Mouse (Mus musculus) frontal cortex, postnatal 10 days (tissue): ENCODE data around the gene Tmie.
A peak's percentile ranks its signal among the peaks of the same experiment; 100 is the strongest.

Experiments
- DNase-seq, 2 experiments: peaks; one replicate each; pipeline ENCODE4 v3.0.0; 2022; ENCODE audit warnings: low spot score in 2 of 2, mixed read lengths in 1 of 2

The Tmie gene

GRCm38 (mm10) chr9:110890026-110890783, 10.3 kb upstream of the Tmie start:
- no peak for DNase-seq

- no peak for DNase-seq
Observed at GRCm38 (mm10) chr9:110888935-110889334, 9.0 kb upstream of the Tmie start.

GRCm38 (mm10) chr9:110887388-110888303, 7.7 kb upstream of the Tmie start:
- no peak for DNase-seq

GRCm38 (mm10) chr9:110881953-110882352, 2.0 kb upstream of the Tmie start:
- DNase-seq, result no peak

GRCm38 (mm10) chr9:110880772-110881171, 859 bp upstream of the Tmie start:
- no peak for DNase-seq

GRCm38 (mm10) chr9:110879191-110879920, 557 bp downstream of the Tmie start, which contains the start of gene Als2cl:
TSS of gene Als2cl (plus strand) at chr9:110879870.
- DNase-seq, result peak; percentile 38 to 51

- no peak for DNase-seq
Observed at GRCm38 (mm10) chr9:110877888-110878287, 2.0 kb downstream of the Tmie start.

GRCm38 (mm10) chr9:110877353-110877752, 2.6 kb downstream of the Tmie start:
- DNase-seq, result no peak

- DNase-seq, result no peak
Observed at GRCm38 (mm10) chr9:110875288-110875695, 4.6 kb downstream of the Tmie start.

GRCm38 (mm10) chr9:110874660-110875191, 5.2 kb downstream of the Tmie start:
- DNase-seq, result no peak

GRCm38 (mm10) chr9:110873681-110874659, 5.9 kb downstream of the Tmie start:
- peak; percentile 68 to 78 for DNase-seq

GRCm38 (mm10) chr9:110871030-110871429, 8.9 kb downstream of the Tmie start:
- DNase-seq, result peak in 1 of 2 experiments; percentile 49

- no peak for DNase-seq
Observed at GRCm38 (mm10) chr9:110858967-110859596, 20.8 kb downstream of the Tmie start.

- no peak for DNase-seq
Observed at GRCm38 (mm10) chr9:110858523-110858922, 21.4 kb downstream of the Tmie start.

GRCm38 (mm10) chr9:110857781-110858472, 22.0 kb downstream of the Tmie start, which contains the start of gene Prss50:
TSS of gene Prss50 (plus strand) at chr9:110857967.
- DNase-seq, result no peak

GRCm38 (mm10) chr9:110856920-110857319, 23.0 kb downstream of the Tmie start:
- DNase-seq, result no peak

- no peak for DNase-seq
Observed at GRCm38 (mm10) chr9:110855903-110856302, 24.0 kb downstream of the Tmie start.

GRCm38 (mm10) chr9:110849162-110849561, 30.8 kb downstream of the Tmie start:
- no peak for DNase-seq

- no peak for DNase-seq
Observed at GRCm38 (mm10) chr9:110844206-110844605, 35.7 kb downstream of the Tmie start, which contains the start of gene Prss46. TSS of gene Prss46 (plus strand) at chr9:110844506.
